Mouse (Mus musculus): ENCODE results near the gene Hcn1.

- TF ChIP-seq POLR2A (IDR thresholded peaks at IDR 0.05; ENCODE audit: insufficient read depth, low read depth, low read length) (no peak), CTCF (IDR thresholded peaks at IDR 0.05; ENCODE audit: insufficient read depth, low read depth, low read length) (no peak)
These were observed 7.5 kb upstream of the Hcn1 start for GRCm38 (mm10) chr13:117594494-117595182.
